ENCODE assay signal across 9 mouse cellular contexts in genomic region chr19:18889632-18890031, GRCm38 (mm10).
A peak's percentile ranks its signal among the peaks of the same experiment; 100 is the strongest.
DNase-seq lines count a peak whose midpoint lies in the region; ATAC-seq and TF ChIP-seq lines count a peak whose summit lies in the region.
"Had no signal": no experiment of that assay in that cellular context is flagged by ENCODE, and none has a peak within 500 bp of the region (broad histone marks: within the 10 kb centered on the region; RNA-seq: fewer than 3 reads in every experiment).

No protein-coding gene starts in this region.

- no peak overlapping the region for H3K9ac ChIP-seq in kidney, embryonic 15.5 days
- no peak overlapping the region for H3K9ac ChIP-seq in embryonic facial prominence, embryonic 15.5 days
- H3K9ac ChIP-seq in hindbrain, embryonic 12.5 days: peak overlapping the region; percentile 33
- H3K9ac ChIP-seq in midbrain, postnatal 0 days (replicated peaks; ENCODE audit: low read length, poor library complexity, severe bottlenecking): peak overlapping the region; percentile 37; the same call in 1 of the 2 replicates

- H3K4me1 ChIP-seq in kidney, embryonic 15.5 days: peaks cover 14% of the 10 kb centered on the region
- peaks cover 10% of the 10 kb centered on the region; the same call in 1 of the 2 replicates for H3K4me1 ChIP-seq in embryonic facial prominence, embryonic 15.5 days
- H3K4me1 ChIP-seq in hindbrain, embryonic 12.5 days: peaks cover 12% of the 10 kb centered on the region; the same call in 1 of the 2 replicates
- peaks cover 2% of the 10 kb centered on the region; the same call in 1 of the 2 replicates for H3K4me1 ChIP-seq in midbrain, postnatal 0 days (ENCODE audit: insufficient read depth, low read length)

- no peak overlapping the region for H3K27ac ChIP-seq in kidney, embryonic 15.5 days
- H3K27ac ChIP-seq in embryonic facial prominence, embryonic 15.5 days (replicated peaks): no peak overlapping the region
- peak overlapping the region; percentile 62 for H3K27ac ChIP-seq in hindbrain, embryonic 12.5 days
- H3K27ac ChIP-seq in midbrain, postnatal 0 days (ENCODE audit: low read depth, low read length): peak overlapping the region; percentile 74

- ATAC-seq in kidney, embryonic 15.5 days (replicated peaks; ENCODE audit: low FRiP score): 0 out of 2 replicates have a peak, but pooled peaks have one; percentile 49
- no peak for ATAC-seq in embryonic facial prominence, embryonic 15.5 days (ENCODE audit: insufficient number of reproducible peaks, low FRiP score, low TSS enrichment, low read depth)
- ATAC-seq in hindbrain, embryonic 12.5 days (ENCODE audit: low FRiP score): peak; percentile 69
- ATAC-seq in midbrain, postnatal 0 days (ENCODE audit: low FRiP score): peak; percentile 21

- H3K4me3 ChIP-seq in kidney, embryonic 15.5 days (replicated peaks): no peak overlapping the region
- no peak overlapping the region for H3K4me3 ChIP-seq in embryonic facial prominence, embryonic 15.5 days (replicated peaks)
- H3K4me3 ChIP-seq in hindbrain, embryonic 12.5 days: peak overlapping the region; percentile 23
- H3K4me3 ChIP-seq in midbrain, postnatal 0 days (ENCODE audit: low read depth, low read length): peak overlapping the region; percentile 36; the same call in 1 of the 2 replicates
- H3K4me3 ChIP-seq: erythroblast, embryonic 14.5 days had no signal

- TF ChIP-seq CTCF in midbrain, postnatal 0 days (IDR thresholded peaks at IDR 0.05): no peak

- no peaks in the 10 kb centered on the region for H3K9me3 ChIP-seq in kidney, embryonic 15.5 days (replicated peaks)
- H3K9me3 ChIP-seq in embryonic facial prominence, embryonic 15.5 days (replicated peaks): no peaks in the 10 kb centered on the region
- H3K9me3 ChIP-seq in hindbrain, embryonic 12.5 days (replicated peaks): no peaks in the 10 kb centered on the region
- no peaks in the 10 kb centered on the region for H3K9me3 ChIP-seq in midbrain, postnatal 0 days (ENCODE audit: low read length)

- no peak for DNase-seq in kidney, postnatal 36 days
- DNase-seq in midbrain, postnatal 0 days (ENCODE audit: low spot score): no peak
- no peak for DNase-seq in thymus, postnatal 4 days
- no peak for DNase-seq in right cerebral cortex, postnatal 4 days
- DNase-seq in cerebellum, adult 11-12 months: no peak

- 96% methylated on average over 1 of the region's 1 CpGs for WGBS in kidney, embryonic 15.5 days
- WGBS in embryonic facial prominence, embryonic 15.5 days: 69% methylated on average over 1 of the region's 1 CpGs
- WGBS in hindbrain, embryonic 12.5 days: 65% methylated on average over 1 of the region's 1 CpGs
- WGBS in midbrain, postnatal 0 days: 27% methylated on average over 1 of the region's 1 CpGs

- no peaks in the 10 kb centered on the region for H3K27me3 ChIP-seq in kidney, embryonic 15.5 days
- no peaks in the 10 kb centered on the region for H3K27me3 ChIP-seq in embryonic facial prominence, embryonic 15.5 days
- H3K27me3 ChIP-seq in hindbrain, embryonic 12.5 days: no peaks in the 10 kb centered on the region
- no peaks in the 10 kb centered on the region for H3K27me3 ChIP-seq in midbrain, postnatal 0 days (ENCODE audit: insufficient read depth, low read length)

- no peaks in the 10 kb centered on the region for H3K36me3 ChIP-seq in kidney, embryonic 15.5 days
- H3K36me3 ChIP-seq in embryonic facial prominence, embryonic 15.5 days: no peaks in the 10 kb centered on the region
- H3K36me3 ChIP-seq in hindbrain, embryonic 12.5 days: no peaks in the 10 kb centered on the region
- no peaks in the 10 kb centered on the region for H3K36me3 ChIP-seq in midbrain, postnatal 0 days (ENCODE audit: insufficient read depth, low read length)

- H3K4me2 ChIP-seq in kidney, embryonic 15.5 days: peak overlapping the region; percentile 54; the same call in 1 of the 2 replicates
- peak overlapping the region; percentile 39 for H3K4me2 ChIP-seq in embryonic facial prominence, embryonic 15.5 days (replicated peaks)
- H3K4me2 ChIP-seq in hindbrain, embryonic 12.5 days (replicated peaks): peak overlapping the region; percentile 52
- H3K4me2 ChIP-seq in midbrain, postnatal 0 days (ENCODE audit: low read depth, low read length, poor library complexity, severe bottlenecking): peak overlapping the region; percentile 51

Comparison
In these comparisons a context has a peak if more than half of its experiments do, and no peak if none do; other contexts are left out.
1. H3K27ac ChIP-seq: peak in hindbrain, embryonic 12.5 days (single experiment) and midbrain, postnatal 0 days (single experiment); none in kidney, embryonic 15.5 days (single experiment) and embryonic facial prominence, embryonic 15.5 days (single experiment).
2. H3K4me3 ChIP-seq: peak in hindbrain, embryonic 12.5 days (single experiment) and midbrain, postnatal 0 days (single experiment); none in kidney, embryonic 15.5 days (single experiment) and embryonic facial prominence, embryonic 15.5 days (single experiment).
3. H3K9ac ChIP-seq: peak in hindbrain, embryonic 12.5 days (single experiment) and midbrain, postnatal 0 days (single experiment); none in kidney, embryonic 15.5 days (single experiment) and embryonic facial prominence, embryonic 15.5 days (single experiment).
4. Peak in every context shown above with its lines, with median percentiles within 50 percentile points of each other: H3K4me2 ChIP-seq.